Mouse (Mus musculus) effector memory CD4-positive, alpha-beta T cell, adult 5 months (primary cell): Measurements from ENCODE around the gene Rnf167. TPM values are rescaled to one million over a fixed set of nuclear protein-coding genes. Genes with fewer than 3 reads are reported as not detected.

Source experiments
- polyA plus RNA-seq: library from polyadenylated mRNA; unstranded; fragments of 100-300 nt; shearing (Covaris generic); gene quantifications from one replicate; pipeline ENCODE4 v1.2.1, GENCODE M21; 2017

Rnf167 gene
- polyA plus RNA-seq: 270 TPM

DNA sequence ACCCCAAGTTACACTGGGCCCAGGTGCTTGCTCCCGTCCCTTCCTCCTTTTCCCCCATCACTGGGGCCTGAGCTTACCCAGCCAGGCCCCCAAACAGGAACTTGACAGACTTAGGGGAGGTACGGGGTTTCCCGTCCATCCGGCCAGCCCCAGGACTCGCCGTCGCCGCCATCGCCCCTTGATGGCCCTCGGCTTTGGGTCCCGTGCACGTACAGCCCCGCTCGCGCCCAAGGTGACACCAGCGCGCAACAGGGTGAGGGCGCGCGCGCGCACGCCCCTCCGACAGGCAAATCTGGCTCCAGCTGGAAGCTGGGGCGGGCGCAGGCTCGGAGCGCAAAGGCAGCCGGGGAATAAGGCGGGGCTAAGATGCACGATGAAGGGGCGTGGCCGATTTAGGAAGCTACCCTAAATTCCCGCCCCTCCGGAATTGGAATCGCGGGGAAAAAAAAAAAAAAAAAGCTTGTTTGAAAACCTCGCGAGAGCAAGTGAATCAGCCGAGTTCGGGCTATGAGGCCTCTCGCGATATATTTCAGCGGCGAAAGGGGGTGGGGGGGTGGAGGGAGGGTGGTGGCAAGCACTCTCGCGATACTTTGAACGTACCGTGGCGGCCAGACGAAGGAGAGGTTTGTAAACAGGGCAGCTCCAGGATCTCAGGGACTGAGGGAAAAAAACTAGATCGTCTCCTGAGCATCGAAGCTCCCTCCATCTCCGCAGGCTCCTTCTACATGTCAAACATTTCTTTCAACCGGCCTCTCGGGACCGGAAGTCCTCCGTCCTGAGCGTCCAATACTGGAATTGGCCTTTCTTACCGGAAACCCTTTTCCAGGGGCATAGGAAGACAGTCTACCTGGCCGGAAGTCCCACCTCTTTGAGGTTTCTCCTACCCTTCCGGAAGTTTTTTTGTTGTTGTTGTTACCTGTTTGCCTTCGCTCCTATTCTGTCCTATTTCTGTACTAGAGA lies at the start of gene Rnf167, which contains the start of gene Slc25a11:
TSS of gene Rnf167 (plus strand) at position 545 of the 960 bp plus-strand sequence.
TSS of gene Slc25a11 (minus strand) at position 789 of the 960 bp plus-strand sequence.

GRCm38 (mm10) chr11:70615516-70616093 lies 31.4 kb upstream of the Rnf167 start, which contains the start of gene 4930544D05Rik:
TSS of gene 4930544D05Rik (plus strand) at chr11:70615848.

GRCm38 (mm10) chr11:70619101-70619500 lies 27.9 kb upstream of the Rnf167 start, which contains the start of gene Chrne:
TSS of gene Chrne (minus strand) at chr11:70619216.

GRCm38 (mm10) chr11:70638714-70639278 lies 8.2 kb upstream of the Rnf167 start, which contains the start of gene Gp1ba:
TSS of gene Gp1ba (plus strand) at chr11:70639122.

DNA sequence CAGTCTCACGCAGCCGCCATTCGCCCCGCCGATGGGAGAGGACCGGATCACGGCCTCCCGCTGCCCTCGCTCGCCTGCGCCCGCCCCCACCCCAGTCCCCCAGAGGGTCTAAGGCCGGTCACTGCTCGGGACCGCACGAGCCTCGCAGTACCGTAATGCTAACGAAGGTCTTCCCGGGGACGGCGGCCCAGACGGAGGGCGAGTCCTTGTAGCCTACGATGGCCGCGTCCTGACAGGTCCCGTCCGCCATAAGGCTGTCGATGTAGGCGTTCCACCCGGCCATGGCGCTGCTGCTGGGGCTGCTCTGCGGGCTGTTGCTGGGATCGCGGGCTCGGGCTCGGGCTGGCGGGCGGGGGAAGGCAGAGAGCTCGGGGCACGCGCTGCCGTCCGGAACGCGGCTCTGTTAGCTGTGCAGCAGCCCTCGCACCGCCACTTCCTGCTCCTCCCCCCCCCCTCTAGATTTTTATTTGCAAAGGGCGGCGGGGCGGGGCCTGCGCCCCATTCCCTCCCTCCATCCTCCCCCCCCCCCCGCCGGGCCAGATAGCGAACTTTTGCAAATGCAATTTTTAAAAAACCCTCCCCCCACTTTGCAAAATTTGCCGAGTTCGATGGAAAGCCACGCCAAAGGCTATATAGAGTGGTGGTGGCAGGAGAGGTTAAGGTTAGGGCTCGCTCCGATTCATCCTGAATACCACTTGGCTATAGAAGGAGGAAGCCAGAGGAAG lies 7.3 kb downstream of the Rnf167 start, which contains the start of gene Pfn1:
TSS of gene Pfn1 (minus strand) at position 447 of the 725 bp plus-strand sequence.

GRCm38 (mm10) chr11:70656964-70657363 lies 9.9 kb downstream of the Rnf167 start, which contains the start of gene Eno3:
TSS of gene Eno3 (plus strand) at chr11:70657202.

GRCm38 (mm10) chr11:70668771-70669505 lies 21.9 kb downstream of the Rnf167 start, which contains the start of gene Spag7:
TSS of gene Spag7 (minus strand) at chr11:70669416.

GRCm38 (mm10) chr11:70687601-70688199 lies 40.7 kb downstream of the Rnf167 start, which contains the start of gene Camta2:
TSS of gene Camta2 (minus strand) at chr11:70688105.

GRCm38 (mm10) chr11:70699722-70700556 lies 52.9 kb downstream of the Rnf167 start, which contains the start of the genes Inca1 and Kif1c:
TSS of gene Inca1 (minus strand) at chr11:70700155.
TSS of gene Kif1c (plus strand) at chr11:70700548.

Other genes with a start within 250 kb of the Rnf167 start
- gene Pelp1, start 237.2 kb upstream of the Rnf167 start, polyA plus RNA-seq: 10.7 TPM
- gene Arrb2, start 214.6 kb upstream of the Rnf167 start, polyA plus RNA-seq: 215 TPM
- 141 TPM for gene Med11, start 195.3 kb upstream of the Rnf167 start, polyA plus RNA-seq
- 0.16 TPM for gene Zmynd15, start 187.8 kb upstream of the Rnf167 start, polyA plus RNA-seq
- 1.7 TPM for gene Cxcl16, start 187.3 kb upstream of the Rnf167 start, polyA plus RNA-seq
- not detected for gene Tm4sf5, start 142.0 kb upstream of the Rnf167 start, polyA plus RNA-seq
- not detected for gene Vmo1, start 132.6 kb upstream of the Rnf167 start, polyA plus RNA-seq
- gene Gltpd2, start 128.0 kb upstream of the Rnf167 start, polyA plus RNA-seq: 0.31 TPM
- gene Psmb6, start 121.9 kb upstream of the Rnf167 start, polyA plus RNA-seq: 282 TPM
- not detected for gene Gm40193, start 114.3 kb upstream of the Rnf167 start, polyA plus RNA-seq
- 8.9 TPM for gene Pld2, start 107.2 kb upstream of the Rnf167 start, polyA plus RNA-seq
- gene Mink1, start 84.4 kb upstream of the Rnf167 start, polyA plus RNA-seq: 39.6 TPM
- 1.4 TPM for gene 4930544D05Rik, start 31.4 kb upstream of the Rnf167 start, polyA plus RNA-seq
- gene Chrne, start 28.0 kb upstream of the Rnf167 start, polyA plus RNA-seq: 18.7 TPM
- not detected for gene Gp1ba, start 8.1 kb upstream of the Rnf167 start, polyA plus RNA-seq
- gene Slc25a11, start 244 bp downstream of the Rnf167 start, polyA plus RNA-seq: 70.1 TPM
- gene Pfn1, start 7.4 kb downstream of the Rnf167 start, polyA plus RNA-seq: 2,450 TPM
- 9.9 TPM for gene Eno3, start 10.0 kb downstream of the Rnf167 start, polyA plus RNA-seq
- 64.8 TPM for gene Spag7, start 22.2 kb downstream of the Rnf167 start, polyA plus RNA-seq
- gene Camta2, start 40.9 kb downstream of the Rnf167 start, polyA plus RNA-seq: 36.7 TPM
- gene Inca1, start 52.9 kb downstream of the Rnf167 start, polyA plus RNA-seq: 0.59 TPM
- 2.4 TPM for gene Kif1c, start 53.3 kb downstream of the Rnf167 start, polyA plus RNA-seq
- 4.5 TPM for gene Zfp3, start 117.0 kb downstream of the Rnf167 start, polyA plus RNA-seq
- gene Scimp, start 165.4 kb downstream of the Rnf167 start, polyA plus RNA-seq: 0.37 TPM
- gene Rabep1, start 197.5 kb downstream of the Rnf167 start, polyA plus RNA-seq: 74.0 TPM